Mouse (Mus musculus): ENCODE results near the gene Dhrs11.
"Not testable (repeated sequence)": the region's sequence is repeated elsewhere in the genome, so short reads cannot be mapped to it uniquely, and the experiment has no call there.

Dhrs11 gene

DNA sequence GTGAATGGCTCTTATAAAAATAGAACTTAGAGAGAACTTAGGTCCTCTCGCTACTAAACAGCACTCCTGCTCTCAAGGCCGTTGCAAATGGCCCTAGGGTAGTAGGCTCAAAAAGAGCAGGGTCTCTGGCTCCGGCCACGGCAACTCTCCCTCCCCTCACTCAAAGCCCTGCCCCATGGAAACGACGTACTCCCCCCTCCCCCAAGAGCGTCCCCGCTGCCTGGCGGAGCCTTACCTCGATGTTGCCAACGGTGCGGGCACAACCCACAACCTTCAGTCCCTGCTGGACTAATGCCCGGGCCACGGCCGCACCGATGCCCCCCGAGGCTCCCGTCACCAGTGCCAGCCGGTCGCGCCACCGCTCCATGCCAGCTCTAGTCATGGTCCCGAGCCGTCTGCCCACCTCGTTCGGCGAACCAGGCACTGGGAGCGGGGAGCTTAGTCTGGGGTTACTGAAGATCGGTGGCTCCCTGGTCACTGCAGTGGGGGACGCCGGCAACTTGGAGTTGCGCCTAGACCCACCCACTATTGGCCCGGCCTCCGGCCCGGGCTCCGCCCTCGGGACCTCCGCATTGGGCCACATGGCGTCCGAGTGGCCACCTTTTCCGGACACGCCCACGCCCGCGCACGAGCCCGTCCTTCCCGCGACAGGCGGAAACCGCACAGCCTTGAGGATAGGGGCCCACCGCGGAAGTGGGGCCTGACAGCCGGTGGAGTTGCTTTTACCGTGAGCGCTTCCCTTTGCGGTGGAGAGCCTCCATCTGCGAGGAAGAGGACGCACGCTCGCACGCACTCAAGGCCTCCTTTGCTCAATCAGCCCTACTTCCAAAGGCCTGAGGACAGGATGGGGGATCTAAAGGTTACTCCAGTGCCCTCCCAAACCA lies at the start of gene Dhrs11:
Gene Dhrs11, minus strand, starts transcription at position 479 of the 884 bp plus-strand sequence.
- peak; percentile 81 for DNase-seq

GRCm38 (mm10) chr11:84876020-84876419 lies 47.2 kb upstream of the Dhrs11 start:
- not testable (repeated sequence) for DNase-seq

DNA sequence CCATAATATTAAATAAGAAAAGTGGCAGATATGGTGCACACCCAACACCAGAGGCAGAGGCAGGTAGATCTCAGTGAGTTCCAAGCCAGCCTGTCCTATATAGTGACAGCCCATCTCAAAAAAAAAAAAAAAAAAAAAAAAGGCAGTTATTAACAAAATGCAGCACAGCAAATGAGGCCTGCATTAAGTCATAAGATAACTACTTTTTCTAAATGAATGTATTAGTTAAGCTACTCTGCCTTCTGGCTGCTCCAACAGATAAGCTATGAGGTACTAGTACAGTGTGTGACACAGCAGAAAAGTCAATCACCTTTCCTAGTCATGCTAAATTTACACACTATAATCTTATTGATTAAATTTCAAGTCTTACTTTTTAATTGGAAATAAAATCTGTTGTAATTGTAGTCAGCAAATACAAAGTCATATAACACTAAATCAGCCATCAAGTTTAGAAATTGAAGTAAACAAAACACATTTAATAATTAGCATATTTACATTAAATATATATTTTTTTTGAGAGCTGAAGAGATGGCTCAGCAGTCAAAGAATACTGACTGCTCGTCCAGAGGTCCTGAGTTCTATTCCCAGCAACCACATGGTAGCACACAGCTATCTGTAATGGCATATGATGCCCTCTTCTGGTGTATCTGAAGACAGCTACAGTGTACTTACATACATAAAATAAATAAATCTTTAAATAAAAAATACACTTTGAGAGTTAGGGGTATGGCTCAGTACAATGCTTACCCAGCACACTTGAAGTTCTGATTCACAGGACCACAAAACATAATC lies 44.4 kb upstream of the Dhrs11 start:
- DNase-seq: no peak

DNA sequence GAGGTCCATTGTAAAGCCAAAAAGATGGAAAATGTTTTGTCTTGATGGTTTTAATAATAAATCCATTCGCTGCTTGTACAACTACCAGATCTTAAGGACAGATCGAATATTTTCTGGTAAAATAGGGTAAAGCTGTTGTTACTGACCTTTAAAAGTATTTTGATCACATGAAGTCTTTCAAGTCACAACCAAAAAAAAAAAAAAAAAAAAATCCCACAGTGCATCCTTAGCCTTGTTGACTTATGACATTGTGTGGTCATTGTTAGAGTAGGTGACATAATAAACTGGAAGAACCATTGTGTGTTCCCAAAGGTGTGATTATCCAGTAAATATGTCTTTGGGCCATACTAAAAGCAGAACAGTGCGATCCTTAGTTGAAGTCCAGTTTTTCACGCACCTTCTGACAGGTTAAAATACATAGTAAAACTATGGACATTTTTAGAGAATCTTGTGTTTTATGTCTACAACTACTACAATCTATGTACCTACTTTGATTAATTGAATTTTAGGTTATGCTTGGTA lies 42.8 kb upstream of the Dhrs11 start:
- no peak for DNase-seq

DNA sequence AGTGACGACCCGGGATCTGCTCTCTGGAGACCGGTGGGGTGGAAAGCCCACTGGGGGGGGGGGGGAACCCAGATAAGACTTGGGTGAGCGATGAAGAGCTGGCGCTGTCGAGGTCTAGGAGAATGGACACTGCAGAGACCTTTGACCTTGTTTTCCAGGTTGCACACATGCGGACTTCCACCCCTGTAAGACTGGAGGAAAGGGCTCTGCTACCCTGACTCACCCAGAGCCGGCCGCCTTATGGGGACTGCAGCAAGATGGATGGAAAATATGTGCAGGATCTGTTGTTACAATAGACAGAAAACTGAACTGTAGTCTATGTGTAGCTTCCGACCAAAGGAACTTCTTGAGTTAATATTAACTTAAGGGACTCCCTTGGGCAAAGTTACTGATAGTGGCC lies 42.3 kb upstream of the Dhrs11 start:
- DNase-seq: no peak

GRCm38 (mm10) chr11:84870337-84871043 lies 41.7 kb upstream of the Dhrs11 start, which contains the start of gene Ggnbp2:
Gene Ggnbp2 (minus strand): TSS chr11:84870817.
- peak; percentile 94 for DNase-seq

GRCm38 (mm10) chr11:84869537-84870232 lies 40.9 kb upstream of the Dhrs11 start:
- DNase-seq: peak; percentile 94

DNA sequence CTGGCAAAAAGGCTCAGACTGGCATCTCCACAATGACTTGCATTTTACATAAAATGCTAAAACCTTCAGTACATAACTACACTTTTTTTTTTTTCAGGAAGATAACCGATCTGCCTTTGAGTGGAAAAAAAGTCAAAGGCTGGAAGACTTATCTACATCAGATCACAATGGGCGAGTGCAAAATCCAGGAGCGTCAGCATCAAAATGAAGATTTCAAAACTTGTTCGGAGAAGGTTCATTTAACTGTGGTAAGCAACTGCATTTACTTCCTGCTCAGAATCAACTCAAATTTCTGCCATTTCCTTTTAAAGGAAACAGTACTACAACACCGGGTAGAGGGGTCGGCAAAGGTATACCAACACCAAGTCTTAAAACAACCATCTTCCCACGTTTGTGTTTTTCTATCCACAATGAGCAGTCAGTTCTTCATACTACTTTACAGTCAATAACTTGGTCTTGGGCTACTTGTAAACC lies 40.0 kb upstream of the Dhrs11 start:
- DNase-seq: peak; percentile 17

- DNase-seq: no peak
These were observed 38.8 kb upstream of the Dhrs11 start for GRCm38 (mm10) chr11:84867586-84867985.

GRCm38 (mm10) chr11:84865268-84865667 lies 36.5 kb upstream of the Dhrs11 start:
- DNase-seq: no peak

DNA sequence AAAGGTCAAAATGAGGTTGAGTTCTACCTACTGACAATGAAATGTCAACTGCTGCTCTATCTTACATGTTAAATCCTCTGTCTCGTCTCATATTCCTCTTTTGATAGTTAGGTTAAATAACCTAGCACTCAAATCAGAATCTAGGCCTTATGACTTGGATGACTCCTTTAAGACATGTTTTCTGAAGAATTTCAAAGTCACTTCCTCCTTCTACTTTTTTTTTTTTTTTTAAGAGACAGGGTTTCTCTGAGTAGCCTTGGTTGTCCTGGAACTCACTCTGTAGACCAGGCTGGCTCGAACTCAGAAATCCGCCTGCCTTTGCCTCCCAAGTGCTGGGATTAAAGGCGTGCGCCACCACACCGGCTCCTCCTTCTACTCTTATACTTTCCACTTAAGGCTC lies 26.5 kb upstream of the Dhrs11 start:
- DNase-seq: no peak

DNA sequence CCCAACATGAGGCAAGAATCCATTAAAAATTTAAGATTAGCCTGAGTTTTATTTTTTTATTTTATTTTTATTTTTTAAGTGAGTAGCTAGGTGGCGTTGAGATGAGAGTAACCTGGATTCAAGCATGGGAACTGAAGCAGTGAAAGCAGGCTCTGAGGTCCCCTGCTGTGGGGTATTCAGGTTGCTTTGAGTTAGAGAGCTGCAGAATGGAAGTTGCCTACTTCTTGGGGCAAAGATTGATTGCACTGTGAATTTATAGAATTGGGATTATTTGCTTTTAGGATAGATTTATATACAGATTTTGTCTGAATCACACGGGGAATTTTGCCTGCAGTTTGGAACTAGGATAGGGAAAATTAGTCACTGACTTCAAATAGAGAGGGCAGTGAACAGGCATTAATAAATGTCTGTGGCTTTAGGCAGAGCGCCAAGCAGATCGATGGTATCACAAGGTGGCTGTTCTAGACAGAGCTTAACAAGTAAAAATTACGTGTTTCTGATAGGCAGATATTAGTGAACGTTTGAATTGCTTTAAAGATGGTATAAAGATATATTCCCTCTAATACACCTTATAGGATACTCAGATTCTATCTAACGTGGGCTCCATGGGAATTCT lies 18.8 kb upstream of the Dhrs11 start:
- DNase-seq: no peak

- DNase-seq: no peak
These were observed 18.1 kb upstream of the Dhrs11 start for GRCm38 (mm10) chr11:84846741-84847474.

GRCm38 (mm10) chr11:84839330-84839729 lies 10.5 kb upstream of the Dhrs11 start:
- DNase-seq: no peak

- DNase-seq: not testable (repeated sequence)
These were observed 701 bp upstream of the Dhrs11 start for GRCm38 (mm10) chr11:84829495-84829894.

DNA sequence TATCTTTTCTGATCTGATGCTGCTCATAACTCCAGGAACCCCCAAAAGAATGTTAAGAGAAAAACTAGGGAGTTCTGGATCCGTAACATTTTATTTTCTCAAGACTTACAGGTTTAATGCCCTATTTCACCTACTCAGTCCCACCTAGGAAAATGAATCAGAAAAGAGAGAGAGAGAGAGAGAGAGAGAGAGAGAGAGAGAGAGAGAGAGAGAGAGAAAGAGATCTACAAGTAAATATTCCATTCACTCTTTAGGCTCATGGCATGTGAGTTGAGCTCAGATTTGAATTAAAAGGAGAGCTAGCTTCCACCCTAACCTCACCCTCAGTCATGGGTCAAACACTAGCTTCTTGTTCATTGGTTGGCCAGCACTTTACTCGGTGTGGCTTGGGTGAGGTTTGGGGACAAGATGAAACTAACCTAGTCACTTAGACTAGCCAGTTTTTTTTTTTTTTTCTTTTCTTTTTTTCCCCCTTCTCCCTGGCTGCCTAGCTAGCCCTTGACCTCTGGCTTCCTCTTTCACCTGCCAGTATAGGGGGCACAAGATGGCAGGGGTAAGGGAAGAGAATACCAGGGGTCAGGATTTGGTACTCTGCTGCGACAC lies 792 bp downstream of the Dhrs11 start:
- DNase-seq: no peak

DNA sequence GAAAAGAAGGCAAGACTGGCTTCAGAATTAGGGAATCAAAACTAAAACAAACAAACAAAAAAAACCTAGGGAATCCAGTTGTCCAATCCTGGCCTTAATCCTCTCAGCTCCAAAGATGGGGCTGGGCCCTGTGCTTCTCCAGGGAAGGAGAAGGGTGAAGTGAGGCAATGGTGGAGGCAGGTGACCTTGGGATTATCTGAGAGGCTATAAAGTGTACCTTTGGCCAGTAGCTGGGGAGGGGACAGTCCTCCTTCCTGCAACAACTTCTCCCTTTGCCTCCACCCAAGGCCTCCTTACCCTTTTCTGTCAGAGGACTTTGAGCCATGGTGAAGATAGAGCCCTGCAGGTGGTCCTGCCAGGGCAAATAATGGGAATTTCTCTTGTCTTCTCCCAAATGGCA lies 1.3 kb downstream of the Dhrs11 start:
- no peak for DNase-seq

DNA sequence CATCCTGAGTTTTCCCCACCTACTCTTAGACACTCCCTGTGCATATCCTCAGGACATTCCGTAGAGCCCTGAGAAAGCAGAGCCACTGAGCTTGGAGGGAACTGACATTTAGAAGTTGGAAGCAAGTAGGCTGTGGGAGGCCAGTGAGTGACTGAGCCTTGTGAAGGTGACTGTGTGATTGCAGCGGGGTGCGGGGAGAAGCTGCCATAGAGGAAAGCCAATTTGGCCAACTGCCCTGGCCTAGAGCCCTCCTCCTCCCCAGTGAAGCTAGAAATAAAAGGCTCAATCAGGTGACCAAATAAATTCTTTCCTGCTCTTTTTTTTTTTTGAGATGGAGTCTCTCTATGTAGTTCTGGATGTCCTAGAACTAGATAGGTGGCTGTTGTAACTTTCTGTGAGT lies 2.6 kb downstream of the Dhrs11 start:
- DNase-seq: no peak

- no peak for DNase-seq
These were observed 3.5 kb downstream of the Dhrs11 start for GRCm38 (mm10) chr11:84825261-84825807.

DNA sequence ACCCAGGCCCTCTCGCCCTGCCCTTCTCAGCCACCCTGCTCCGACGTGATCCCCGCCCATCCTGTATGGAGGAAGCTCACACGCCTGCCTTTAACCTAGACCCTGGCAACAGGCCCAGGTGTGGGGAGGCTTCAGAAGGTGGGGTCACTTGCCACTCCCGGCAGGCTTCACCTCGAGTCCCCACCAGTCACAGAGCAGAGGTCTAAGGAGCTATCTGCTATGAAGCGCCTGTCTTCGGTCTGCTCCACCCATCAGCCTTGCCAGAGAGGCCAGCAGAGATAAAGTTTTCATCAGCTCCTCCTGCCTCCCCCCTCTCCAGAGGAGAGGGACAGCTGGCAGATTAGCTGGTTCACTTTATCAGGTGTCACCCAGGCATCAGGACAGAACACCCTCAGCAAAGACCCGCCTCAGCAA lies 5.3 kb downstream of the Dhrs11 start:
- no peak for DNase-seq
